Mouse (Mus musculus): ENCODE measurements around the gene Cox15. TPM values are rescaled to one million over a fixed set of nuclear protein-coding genes. Genes with fewer than 3 reads are reported as not detected.

The Cox15 gene
- 7.6 and 9.2 TPM in 2 replicates for polyA plus RNA-seq (2014; fragmentation: Nextera tagmentation; extraction: Ambion mirVana)

- Histone ChIP-seq H3K27me3 (ENCODE audit: control insufficient read depth, insufficient read depth, low read length) (no peaks in the 10 kb centered on the region), H3K4me1 (ENCODE audit: control insufficient read depth, insufficient read depth, low read length) (0 out of 2 replicates have a peak, but pooled peaks cover 2% of the 10 kb centered on the region), H3K4me3 (ENCODE audit: low read depth, low read length) (peak within 1 kb of the TSS; percentile 67), H3K27ac (ENCODE audit: low read length) (peak within 1 kb of the TSS; percentile 96), H3K9ac (replicated peaks; ENCODE audit: low read depth, low read length) (peak within 1 kb of the TSS; percentile 64), H3K4me2 (replicated peaks; ENCODE audit: low read depth, low read length) (peak within 1 kb of the TSS; percentile 61), H3K36me3 (ENCODE audit: control insufficient read depth, insufficient read depth, low read length) (peaks cover 19% of the 10 kb centered on the region), H3K9me3 (ENCODE audit: control insufficient read depth, low read depth, low read length) (no peaks in the 10 kb centered on the region)
- 1% methylated on average over 62 of the region's 62 CpGs for WGBS
- ATAC-seq (ENCODE audit: insufficient number of reproducible peaks, insufficient read depth, low FRiP score, low read depth) = peak; percentile 90
Observed at GRCm38 (mm10) chr19:43752489-43753225, at the start of gene Cox15, which contains the start of gene Cutc. TSS of gene Cox15 (minus strand) at chr19:43753000. TSS of gene Cutc (plus strand) at chr19:43752996.

GRCm38 (mm10) chr19:43801427-43802051 is 48.7 kb upstream of the Cox15 start:
- no peaks in the 10 kb centered on the region for H3K27me3 ChIP-seq (ENCODE audit: control insufficient read depth, insufficient read depth, low read length)

GRCm38 (mm10) chr19:43797216-43797615 is 44.4 kb upstream of the Cox15 start:
- 70% methylated on average over 5 of the region's 5 CpGs for WGBS
- Histone ChIP-seq H3K9me3 (ENCODE audit: control insufficient read depth, low read depth, low read length) (no peaks in the 10 kb centered on the region), H3K27ac (ENCODE audit: low read length) (no peak overlapping the region), H3K4me3 (ENCODE audit: low read depth, low read length) (no peak overlapping the region), H3K27me3 (ENCODE audit: control insufficient read depth, insufficient read depth, low read length) (no peaks in the 10 kb centered on the region), H3K36me3 (ENCODE audit: control insufficient read depth, insufficient read depth, low read length) (no peaks in the 10 kb centered on the region), H3K4me1 (ENCODE audit: control insufficient read depth, insufficient read depth, low read length) (no peaks in the 10 kb centered on the region), H3K9ac (replicated peaks; ENCODE audit: low read depth, low read length) (no peak overlapping the region), H3K4me2 (replicated peaks; ENCODE audit: low read depth, low read length) (no peak overlapping the region)
- ATAC-seq (ENCODE audit: insufficient number of reproducible peaks, insufficient read depth, low FRiP score, low read depth) = no peak

More at GRCm38 (mm10) chr19:43801427-43802051, 48.7 kb upstream of the Cox15 start:
- Histone ChIP-seq H3K4me1 (ENCODE audit: control insufficient read depth, insufficient read depth, low read length) (no peaks in the 10 kb centered on the region), H3K9ac (replicated peaks; ENCODE audit: low read depth, low read length) (no peak overlapping the region), H3K4me3 (ENCODE audit: low read depth, low read length) (no peak overlapping the region), H3K36me3 (ENCODE audit: control insufficient read depth, insufficient read depth, low read length) (no peaks in the 10 kb centered on the region), H3K27ac (ENCODE audit: low read length) (no peak overlapping the region), H3K4me2 (replicated peaks; ENCODE audit: low read depth, low read length) (no peak overlapping the region), H3K9me3 (ENCODE audit: control insufficient read depth, low read depth, low read length) (no peaks in the 10 kb centered on the region)
- WGBS = 82% methylated on average over 9 of the region's 9 CpGs
- no peak for ATAC-seq (ENCODE audit: insufficient number of reproducible peaks, insufficient read depth, low FRiP score, low read depth)

GRCm38 (mm10) chr19:43795511-43795910 is 42.7 kb upstream of the Cox15 start:
- WGBS = 65% methylated on average over 8 of the region's 8 CpGs
- no peaks in the 10 kb centered on the region for H3K36me3 ChIP-seq (ENCODE audit: control insufficient read depth, insufficient read depth, low read length)

GRCm38 (mm10) chr19:43793951-43794350 is 41.2 kb upstream of the Cox15 start:
- 88% methylated on average over 1 of the region's 1 CpGs for WGBS
- Histone ChIP-seq H3K27ac (ENCODE audit: low read length) (no peak overlapping the region), H3K27me3 (ENCODE audit: control insufficient read depth, insufficient read depth, low read length) (no peaks in the 10 kb centered on the region), H3K9me3 (ENCODE audit: control insufficient read depth, low read depth, low read length) (no peaks in the 10 kb centered on the region), H3K4me3 (ENCODE audit: low read depth, low read length) (no peak overlapping the region), H3K4me2 (replicated peaks; ENCODE audit: low read depth, low read length) (no peak overlapping the region), H3K4me1 (ENCODE audit: control insufficient read depth, insufficient read depth, low read length) (no peaks in the 10 kb centered on the region), H3K36me3 (ENCODE audit: control insufficient read depth, insufficient read depth, low read length) (no peaks in the 10 kb centered on the region), H3K9ac (replicated peaks; ENCODE audit: low read depth, low read length) (no peak overlapping the region)
- no peak for ATAC-seq (ENCODE audit: insufficient number of reproducible peaks, insufficient read depth, low FRiP score, low read depth)

More at GRCm38 (mm10) chr19:43795511-43795910, 42.7 kb upstream of the Cox15 start:
- no peak overlapping the region for H3K27ac ChIP-seq (ENCODE audit: low read length)
- no peaks in the 10 kb centered on the region for H3K9me3 ChIP-seq (ENCODE audit: control insufficient read depth, low read depth, low read length)
- no peaks in the 10 kb centered on the region for H3K27me3 ChIP-seq (ENCODE audit: control insufficient read depth, insufficient read depth, low read length)
- no peak overlapping the region for H3K4me3 ChIP-seq (ENCODE audit: low read depth, low read length)
- H3K4me1 ChIP-seq (ENCODE audit: control insufficient read depth, insufficient read depth, low read length) = no peaks in the 10 kb centered on the region
- no peak overlapping the region for H3K4me2 ChIP-seq (replicated peaks; ENCODE audit: low read depth, low read length)
- H3K9ac ChIP-seq (replicated peaks; ENCODE audit: low read depth, low read length) = no peak overlapping the region
- ATAC-seq (ENCODE audit: insufficient number of reproducible peaks, insufficient read depth, low FRiP score, low read depth) = no peak

- no peaks in the 10 kb centered on the region for H3K4me1 ChIP-seq (ENCODE audit: control insufficient read depth, insufficient read depth, low read length)
- no peak overlapping the region for H3K27ac ChIP-seq (ENCODE audit: low read length)
- ATAC-seq (ENCODE audit: insufficient number of reproducible peaks, insufficient read depth, low FRiP score, low read depth) = no peak
- WGBS = 83% methylated on average over 4 of the region's 4 CpGs
- H3K4me2 ChIP-seq (replicated peaks; ENCODE audit: low read depth, low read length) = no peak overlapping the region
- H3K36me3 ChIP-seq (ENCODE audit: control insufficient read depth, insufficient read depth, low read length) = no peaks in the 10 kb centered on the region
- H3K27me3 ChIP-seq (ENCODE audit: control insufficient read depth, insufficient read depth, low read length) = no peaks in the 10 kb centered on the region
- no peak overlapping the region for H3K9ac ChIP-seq (replicated peaks; ENCODE audit: low read depth, low read length)
- H3K4me3 ChIP-seq (ENCODE audit: low read depth, low read length) = no peak overlapping the region
- no peaks in the 10 kb centered on the region for H3K9me3 ChIP-seq (ENCODE audit: control insufficient read depth, low read depth, low read length)
Observed at GRCm38 (mm10) chr19:43792537-43792936, 39.7 kb upstream of the Cox15 start.

- Histone ChIP-seq H3K4me1 (ENCODE audit: control insufficient read depth, insufficient read depth, low read length) (no peaks in the 10 kb centered on the region), H3K9ac (replicated peaks; ENCODE audit: low read depth, low read length) (no peak overlapping the region), H3K36me3 (ENCODE audit: control insufficient read depth, insufficient read depth, low read length) (no peaks in the 10 kb centered on the region), H3K27ac (ENCODE audit: low read length) (no peak overlapping the region), H3K4me3 (ENCODE audit: low read depth, low read length) (no peak overlapping the region), H3K27me3 (ENCODE audit: control insufficient read depth, insufficient read depth, low read length) (no peaks in the 10 kb centered on the region), H3K9me3 (ENCODE audit: control insufficient read depth, low read depth, low read length) (no peaks in the 10 kb centered on the region), H3K4me2 (replicated peaks; ENCODE audit: low read depth, low read length) (no peak overlapping the region)
- 68% methylated on average over 7 of the region's 7 CpGs for WGBS
- no peak for ATAC-seq (ENCODE audit: insufficient number of reproducible peaks, insufficient read depth, low FRiP score, low read depth)
Observed at GRCm38 (mm10) chr19:43789817-43790216, 37.0 kb upstream of the Cox15 start.

- H3K36me3 ChIP-seq (ENCODE audit: control insufficient read depth, insufficient read depth, low read length) = no peaks in the 10 kb centered on the region
- H3K9ac ChIP-seq (replicated peaks; ENCODE audit: low read depth, low read length) = no peak overlapping the region
- no peaks in the 10 kb centered on the region for H3K4me1 ChIP-seq (ENCODE audit: control insufficient read depth, insufficient read depth, low read length)
- no peaks in the 10 kb centered on the region for H3K9me3 ChIP-seq (ENCODE audit: control insufficient read depth, low read depth, low read length)
- no peak overlapping the region for H3K27ac ChIP-seq (ENCODE audit: low read length)
- no peaks in the 10 kb centered on the region for H3K27me3 ChIP-seq (ENCODE audit: control insufficient read depth, insufficient read depth, low read length)
- WGBS = 79% methylated on average over 13 of the region's 13 CpGs
- no peak for ATAC-seq (ENCODE audit: insufficient number of reproducible peaks, insufficient read depth, low FRiP score, low read depth)
- H3K4me2 ChIP-seq (replicated peaks; ENCODE audit: low read depth, low read length) = no peak overlapping the region
- H3K4me3 ChIP-seq (ENCODE audit: low read depth, low read length) = no peak overlapping the region
Observed at GRCm38 (mm10) chr19:43786249-43787026, 33.6 kb upstream of the Cox15 start.

Data from stomach, embryonic 14.5 days (tissue).